Mouse (Mus musculus) monocyte, adult 5-6 weeks (primary cell): ENCODE results near the gene Foxr2. TPM values are rescaled to one million over a fixed set of nuclear protein-coding genes. Genes with fewer than 3 reads are reported as not detected.

Experiments used
- ATAC-seq: fragments of 153-309, 156-312 bp; replicated peaks from 2 replicates; pipeline ENCODE4 v1.8.0; 2017; ENCODE audit warnings: mild to moderate bottlenecking; ENCODE audit not compliant: low TSS enrichment, insufficient number of reproducible peaks, severe bottlenecking, poor library complexity, low FRiP score
- total RNA-seq: library from RNA; stranded (forward); fragments of 200-1000, 200-491, 200-594 nt; gene quantifications from 3 replicates; pipeline ENCODE4 v1.2.3, GENCODE M21; 2017

Foxr2 gene
- total RNA-seq: not detected in 3 replicates

DNA sequence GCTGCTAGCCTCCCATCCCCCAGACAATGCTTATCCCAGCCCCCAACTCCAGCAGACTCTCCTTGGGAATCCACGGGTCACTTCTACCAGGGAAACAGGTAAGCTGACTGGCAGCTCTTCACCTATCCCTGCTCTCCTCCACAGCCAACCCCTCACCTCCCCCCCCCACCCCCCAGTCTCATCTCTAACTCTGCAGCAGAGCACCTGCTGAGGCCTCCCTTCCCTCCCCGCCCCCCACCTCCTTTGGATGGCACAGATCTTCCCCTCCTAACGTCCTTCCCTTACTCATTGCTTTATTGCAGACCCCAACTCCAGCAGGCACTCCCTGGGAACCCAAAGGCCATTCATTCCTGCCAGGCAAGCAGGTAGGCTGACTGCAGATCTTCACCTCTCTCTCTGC, at the start of gene Foxr2:
Gene Foxr2, plus strand, starts transcription at position 301 of the 400 bp plus-strand sequence.
- ATAC-seq: no peak

- ATAC-seq: no peak
Measured at GRCm38 (mm10) chrX:153119013-153119412, 427 bp downstream of the Foxr2 start.

GRCm38 (mm10) chrX:153139734-153140515, 21.3 kb downstream of the Foxr2 start, which contains the start of gene Rragb:
Gene Rragb, plus strand, starts transcription at chrX:153139981.
- ATAC-seq: peak; percentile 93

DNA sequence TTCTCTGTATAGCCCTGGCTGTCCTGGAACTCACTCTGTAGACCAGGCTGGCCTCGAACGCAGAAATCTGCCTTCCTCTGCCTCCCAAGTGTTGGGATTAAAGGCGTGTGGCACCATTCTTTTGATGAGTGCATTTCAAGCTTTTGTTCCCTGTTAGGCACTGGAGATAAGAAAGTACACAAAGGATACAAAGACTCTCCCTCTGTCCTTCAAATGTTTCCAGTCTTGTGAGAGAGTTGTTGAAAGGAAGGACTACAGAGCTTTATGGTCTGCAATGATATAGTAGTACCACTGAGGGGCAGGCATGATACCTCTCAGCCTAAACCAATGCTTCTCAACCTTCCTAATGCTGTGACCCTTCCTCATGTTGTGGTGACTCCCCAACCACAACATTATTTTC, 24.1 kb downstream of the Foxr2 start:
- no peak for ATAC-seq

DNA sequence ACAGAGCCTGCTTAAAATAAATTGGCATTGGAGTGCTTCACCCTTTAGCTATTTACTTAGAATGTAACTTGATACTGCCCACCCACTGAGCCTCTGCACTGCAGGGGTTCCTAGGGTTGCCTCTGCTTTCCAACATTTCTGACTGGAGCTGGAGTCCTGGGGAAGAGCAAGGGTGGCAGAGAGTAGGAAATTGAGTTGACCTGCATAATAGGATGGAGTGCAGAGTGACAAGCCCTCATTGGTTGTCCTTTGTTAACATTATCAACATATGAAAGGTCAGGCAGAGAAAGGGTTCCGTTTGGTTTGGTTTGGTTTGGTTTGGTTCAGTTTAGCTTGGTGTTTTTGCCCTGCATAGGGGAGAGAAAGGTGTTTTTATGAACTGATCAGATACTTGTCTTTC, 33.2 kb downstream of the Foxr2 start:
- no peak for ATAC-seq

- ATAC-seq: no peak
Measured at GRCm38 (mm10) chrX:153155322-153155721, 36.7 kb downstream of the Foxr2 start.

GRCm38 (mm10) chrX:153174786-153175185, 56.2 kb downstream of the Foxr2 start:
- no peak for ATAC-seq

DNA sequence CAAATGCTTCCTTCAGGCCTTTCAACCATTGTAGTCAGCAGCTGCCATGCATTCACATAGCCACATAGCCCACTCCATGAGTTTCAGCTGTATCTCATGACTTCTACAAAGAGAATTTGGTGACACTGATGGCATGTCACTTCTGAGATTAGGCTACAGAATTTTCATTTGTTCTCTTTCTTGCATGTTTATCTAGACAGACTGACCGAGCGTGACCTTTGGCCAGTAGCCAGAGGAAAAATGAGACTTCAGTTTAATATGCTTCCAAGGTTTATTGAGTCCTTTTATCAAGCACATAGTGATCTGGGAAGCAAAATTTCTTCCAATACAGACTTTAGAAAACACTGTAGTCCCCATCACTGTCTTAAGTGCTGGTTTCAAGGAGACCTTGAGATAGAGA, 63.6 kb downstream of the Foxr2 start:
- ATAC-seq: no peak

Other genes starting within 250 kb of the Foxr2 start
- 0.29 to 1.1 TPM in 2 of 3 replicates, not detected in the other for gene Usp51, start 112.3 kb upstream of the Foxr2 start, total RNA-seq
- 2.0 TPM in 1 of 3 replicates, not detected in the others for gene Mageh1, start 81.2 kb upstream of the Foxr2 start, total RNA-seq
- 3.0 to 11.3 TPM (median 5.6 TPM) in 3 replicates for gene Rragb, start 21.2 kb downstream of the Foxr2 start, total RNA-seq
- gene Klf8, start 118.7 kb downstream of the Foxr2 start, total RNA-seq: 0.38 to 2.5 TPM (median 1.2 TPM) in 3 replicates